Mouse (Mus musculus) cortical plate, adult 2 months (tissue): ENCODE measurements around the gene Polr2e.

Experiments used
- CTCF ChIP-seq: fragments of 200-500 bp; IDR thresholded peaks from 2 replicates; pipeline ENCODE4 v1.5.1; 2011; ENCODE audit warnings: mild to moderate bottlenecking, control low read depth, low read length; ENCODE audit not compliant: insufficient read depth; ENCODE audit errors: extremely low read depth
- POLR2A ChIP-seq: fragments of 200-500 bp; IDR thresholded peaks from 2 replicates; pipeline ENCODE4 v1.6.1; 2011; ENCODE audit warnings: mild to moderate bottlenecking, low read length, control low read depth; ENCODE audit not compliant: insufficient read depth; ENCODE audit errors: extremely low read depth

- no peak for TF ChIP-seq CTCF
- no peak for TF ChIP-seq POLR2A
These were observed 36.0 kb downstream of the Polr2e start for GRCm38 (mm10) chr10:80003374-80004232.
